Mouse (Mus musculus) CH12.LX (cell line): ENCODE data around the gene Kank4. TPM values are rescaled to one million over a fixed set of nuclear protein-coding genes. Genes with fewer than 3 reads are reported as not detected.

ENCODE experiments used
- DNase-seq: peaks from one replicate; pipeline ENCODE4 v3.0.0-alpha.2; 2013; ENCODE audit errors: extremely low read depth
- H3K27ac ChIP-seq: 2 replicates; pipeline ENCODE4 v1.5.1; 2012; ENCODE audit warnings: low read depth, mild to moderate bottlenecking, control low read depth, moderate library complexity; ENCODE audit not compliant: insufficient read depth
- H3K27me3 ChIP-seq: replicated peaks from 2 replicates; pipeline ENCODE3; 2012; ENCODE audit warnings: inconsistent platforms
- H3K36me3 ChIP-seq, 2 experiments: replicated peaks in 1 of 2; 2 replicates each; pipeline versions ENCODE3 to v1.6.1; 2012; ENCODE audit warnings: inconsistent platforms in 1 of 2, low read length in 1 of 2, mild to moderate bottlenecking in 1 of 2, mixed read lengths in 1 of 2, moderate library complexity in 1 of 2; ENCODE audit not compliant: control insufficient read depth in 1 of 2, insufficient read depth in 1 of 2
- H3K4me1 ChIP-seq, 2 experiments: 2 replicates each; pipeline ENCODE4 v1.6.1; 2012; ENCODE audit warnings: inconsistent platforms in 1 of 2, moderate library complexity in 1 of 2; ENCODE audit not compliant: insufficient read depth in 2 of 2, control insufficient read depth in 1 of 2
- H3K4me2 ChIP-seq: 2 replicates; pipeline ENCODE4 v1.6.1; 2012; ENCODE audit warnings: low read depth, mild to moderate bottlenecking, control low read depth; ENCODE audit not compliant: poor library complexity, insufficient read depth, severe bottlenecking
- H3K4me3 ChIP-seq, 3 experiments: fragments of 150-350 bp in 1 of 3; sonication (generic) in 1 of 3; replicated peaks in 1 of 3; 2 replicates each; pipeline versions ENCODE3 to v1.5.1; 2011 to 2012; ENCODE audit warnings: low read depth in 2 of 3, low read length in 2 of 3, mild to moderate bottlenecking in 2 of 3, moderate library complexity in 2 of 3, control low read depth in 1 of 3, improper control_type of control experiment in 1 of 3, inconsistent platforms in 1 of 3, mixed read lengths in 1 of 3; ENCODE audit not compliant: poor library complexity in 1 of 3
- H3K79me2 ChIP-seq: replicated peaks from 2 replicates; pipeline ENCODE4 v1.6.1; 2012; ENCODE audit warnings: mild to moderate bottlenecking, moderate library complexity; ENCODE audit not compliant: control insufficient read depth, poor library complexity, insufficient read depth, severe bottlenecking; ENCODE audit errors: extremely low read depth
- H3K9ac ChIP-seq: 2 replicates; pipeline ENCODE4 v1.6.1; 2012; ENCODE audit warnings: low read depth, mild to moderate bottlenecking, control low read depth, moderate library complexity; ENCODE audit not compliant: insufficient read depth
- H3K9me3 ChIP-seq: replicated peaks from 2 replicates; pipeline ENCODE3; 2012; ENCODE audit warnings: low read length, inconsistent platforms, mixed read lengths
- BHLHE40 ChIP-seq: IDR thresholded peaks from 2 replicates; pipeline ENCODE4 v1.6.1; 2011; ENCODE audit warnings: mild to moderate bottlenecking, low read depth, low read length, improper control_type of control experiment
- CHD1 ChIP-seq: IDR thresholded peaks from 2 replicates; pipeline ENCODE4 v1.6.1; 2012; ENCODE audit warnings: low read depth, low read length, improper control_type of control experiment, inconsistent platforms
- CTCF ChIP-seq, 2 experiments: IDR thresholded peaks in 1 of 2; conservative IDR thresholded peaks in 1 of 2; 2 replicates each; pipeline ENCODE4 v1.5.1; 2011 to 2012; ENCODE audit warnings: low read depth in 2 of 2, low read length in 2 of 2, improper control_type of control experiment in 1 of 2, inconsistent platforms in 1 of 2, mild to moderate bottlenecking in 1 of 2, moderate library complexity in 1 of 2
- E2F4 ChIP-seq: IDR thresholded peaks from 2 replicates; pipeline ENCODE4 v1.6.1; 2011; ENCODE audit warnings: low read depth, low read length, improper control_type of control experiment; ENCODE audit not compliant: insufficient replicate concordance
- ELF1 ChIP-seq: IDR thresholded peaks from 2 replicates; pipeline ENCODE4 v1.6.1; 2014; ENCODE audit warnings: low read depth, mild to moderate bottlenecking, inconsistent platforms, low read length, improper control_type of control experiment
- EP300 ChIP-seq: IDR thresholded peaks from 2 replicates; pipeline ENCODE4 v1.6.1; 2011; ENCODE audit warnings: low read length, improper control_type of control experiment
- ETS1 ChIP-seq: conservative IDR thresholded peaks from 2 replicates; pipeline ENCODE4 v1.6.1; 2012; ENCODE audit warnings: low read depth, mild to moderate bottlenecking, inconsistent platforms, low read length, improper control_type of control experiment, moderate library complexity
- HCFC1 ChIP-seq: IDR thresholded peaks from 2 replicates; pipeline ENCODE4 v1.6.1; 2012; ENCODE audit warnings: low read depth, mild to moderate bottlenecking, inconsistent platforms, low read length, improper control_type of control experiment
- JUN ChIP-seq: IDR thresholded peaks from 2 replicates; pipeline ENCODE4 v1.6.1; 2011; ENCODE audit warnings: low read depth, mild to moderate bottlenecking, low read length, improper control_type of control experiment, moderate library complexity; ENCODE audit not compliant: insufficient read depth
- JUND ChIP-seq: conservative IDR thresholded peaks from 2 replicates; pipeline ENCODE4 v1.6.1; 2011; ENCODE audit warnings: low read depth, low read length, improper control_type of control experiment
- KAT2A ChIP-seq: IDR thresholded peaks from 2 replicates; pipeline ENCODE4 v1.6.1; 2012; ENCODE audit warnings: low read length, improper control_type of control experiment, inconsistent platforms; ENCODE audit not compliant: insufficient replicate concordance
- MAZ ChIP-seq: IDR thresholded peaks from 2 replicates; pipeline ENCODE4 v1.6.1; 2012; ENCODE audit warnings: low read depth, mild to moderate bottlenecking, inconsistent platforms, low read length, improper control_type of control experiment, moderate library complexity
- MEF2A ChIP-seq: IDR thresholded peaks from 2 replicates; pipeline ENCODE4 v1.6.1; 2014; ENCODE audit warnings: low read depth, mild to moderate bottlenecking, inconsistent platforms, low read length, improper control_type of control experiment, borderline replicate concordance
- NELFE ChIP-seq: IDR thresholded peaks from 2 replicates; pipeline ENCODE4 v1.6.1; 2011; ENCODE audit warnings: low read depth, low read length, improper control_type of control experiment
- PAX5 ChIP-seq: IDR thresholded peaks from 2 replicates; pipeline ENCODE4 v1.6.1; 2012; ENCODE audit warnings: low read length, inconsistent platforms, mixed read lengths
- POLR2AphosphoS2 ChIP-seq: IDR thresholded peaks from 2 replicates; pipeline ENCODE4 v1.6.1; 2011; ENCODE audit warnings: low read depth, low read length, improper control_type of control experiment
- RAD21 ChIP-seq: IDR thresholded peaks from 2 replicates; pipeline ENCODE4 v1.6.1; 2011; ENCODE audit warnings: low read depth, mild to moderate bottlenecking, low read length, improper control_type of control experiment, moderate library complexity
- SIN3A ChIP-seq: IDR thresholded peaks from 2 replicates; pipeline ENCODE4 v1.6.1; 2012; ENCODE audit warnings: low read length, improper control_type of control experiment, inconsistent platforms
- SMC3 ChIP-seq: IDR thresholded peaks from 2 replicates; pipeline ENCODE4 v1.6.1; 2011; ENCODE audit warnings: low read depth, low read length, improper control_type of control experiment
- UBTF ChIP-seq: IDR thresholded peaks from 2 replicates; pipeline ENCODE4 v1.6.1; 2012; ENCODE audit warnings: low read depth, mild to moderate bottlenecking, inconsistent platforms, low read length, improper control_type of control experiment, moderate library complexity
- USF2 ChIP-seq: conservative IDR thresholded peaks from 2 replicates; pipeline ENCODE4 v1.6.1; 2011; ENCODE audit warnings: low read depth, low read length, improper control_type of control experiment
- ZC3H11A ChIP-seq: IDR thresholded peaks from 2 replicates; pipeline ENCODE4 v1.6.1; 2012; ENCODE audit warnings: low read depth, mild to moderate bottlenecking, inconsistent platforms, low read length, improper control_type of control experiment
- ZKSCAN1 ChIP-seq: IDR thresholded peaks from 2 replicates; pipeline ENCODE4 v1.6.1; 2012; ENCODE audit warnings: low read depth, inconsistent platforms, low read length, improper control_type of control experiment, borderline replicate concordance
- ZMIZ1 ChIP-seq: IDR thresholded peaks from 2 replicates; pipeline ENCODE4 v1.6.1; 2012; ENCODE audit warnings: low read depth, mild to moderate bottlenecking, inconsistent platforms, low read length, improper control_type of control experiment
- ZNF384 ChIP-seq: IDR thresholded peaks from 2 replicates; pipeline ENCODE4 v1.6.1; 2012; ENCODE audit warnings: low read depth, low read length, improper control_type of control experiment, inconsistent platforms
- dilution Hi-C: fragments of 300-500 bp; cut with MboI; formaldehyde crosslinking; loops from 2 replicates; pipeline ENCODE4 v1.14.3; 2020; ENCODE audit warnings: low sequenced_read_pairs; ENCODE audit not compliant: extremely low pct_unique_long_range_greater_than_20kb, extremely low pct_ligation_motif_present
- in situ Hi-C: fragments of 300-500 bp; cut with MboI; formaldehyde crosslinking; loops from 3 replicates; pipeline ENCODE4 v1.14.3; 2019; ENCODE audit warnings: low sequenced_read_pairs, low pct_ligation_motif_present, low pct_unique_long_range_greater_than_20kb, mixed read lengths
- polyA plus RNA-seq: library from polyadenylated mRNA; unstranded; fragments of >175 nt; gene quantifications from 2 replicates; pipeline ENCODE4 v1.2.1, GENCODE M21; 2012; ENCODE audit warnings: low read depth; ENCODE audit not compliant: insufficient read length
- total RNA-seq, 2 experiments: library from RNA; depleted of rRNA; stranded (reverse); fragments of 300-350 nt in 1 of 2; fragments of >200 nt in 1 of 2; gene quantifications; 2 replicates each; pipeline ENCODE4 v1.2.3; 2012 to 2014

Kank4 gene
- total and polyA plus RNA-seq, 3 experiments: not detected

GRCm38 (mm10) chr4:98837715-98838505, 20.6 kb upstream of the Kank4 start:
- no peak overlapping the region for H3K4me2 ChIP-seq
- peaks cover 74% of the 10 kb centered on the region for H3K9me3 ChIP-seq
- in situ Hi-C loops: no loop called here
- no peaks in the 10 kb centered on the region for H3K27me3 ChIP-seq
- H3K79me2 ChIP-seq: no peaks in the 10 kb centered on the region
- H3K4me1 ChIP-seq: no peaks in the 10 kb centered on the region
- H3K27ac ChIP-seq: no peak overlapping the region
- no peak overlapping the region for H3K9ac ChIP-seq
- no peak for DNase-seq
- TF ChIP-seq MEF2A: no peak
- no peak for TF ChIP-seq PAX5
- TF ChIP-seq CHD1: no peak
- no peak for TF ChIP-seq USF2
- no peak for TF ChIP-seq ELF1
- no peak for TF ChIP-seq JUND
- no peak for TF ChIP-seq ZKSCAN1
- no peak for TF ChIP-seq JUN
- no peak for TF ChIP-seq UBTF
- TF ChIP-seq POLR2AphosphoS2: no peak
- TF ChIP-seq E2F4: no peak
- no peak for TF ChIP-seq RAD21
- no peak for TF ChIP-seq NELFE
- no peak for TF ChIP-seq BHLHE40
- no peak for TF ChIP-seq CTCF (conservative IDR thresholded peaks at IDR 0.05 in 1 of 2, IDR thresholded peaks at IDR 0.05 in 1 of 2; ENCODE audit: low read depth in 2 of 2, low read length in 2 of 2)
- no peak for TF ChIP-seq ZMIZ1
- TF ChIP-seq ZNF384: no peak
- dilution Hi-C loops: no loop called here
- no peak overlapping the region for H3K4me3 ChIP-seq
- H3K36me3 ChIP-seq: no peaks in the 10 kb centered on the region

DNA sequence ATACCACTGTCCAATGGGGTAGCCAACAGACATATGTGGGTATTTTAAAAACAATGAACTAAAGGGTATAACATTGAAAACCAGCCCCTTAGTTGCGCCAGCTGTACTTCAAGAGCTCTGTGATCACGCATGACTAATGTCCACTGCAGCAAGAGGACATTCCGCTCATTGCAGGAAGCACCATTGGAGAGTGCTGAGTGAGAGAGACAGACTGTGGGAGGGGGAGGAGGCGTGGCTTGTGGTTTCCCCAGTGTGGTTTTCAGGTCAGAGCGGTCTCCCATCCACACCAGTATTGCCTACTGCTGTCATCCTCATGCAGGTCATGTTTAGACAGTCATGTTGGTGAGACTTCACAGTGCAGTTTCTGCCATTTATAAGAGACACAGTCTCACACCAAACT, 19.2 kb upstream of the Kank4 start:
- no peaks in the 10 kb centered on the region for H3K27me3 ChIP-seq
- TF ChIP-seq ZC3H11A: no peak
- TF ChIP-seq PAX5: no peak
- TF ChIP-seq ETS1: no peak
- TF ChIP-seq SMC3: no peak
- no peak for TF ChIP-seq EP300
- no peak for TF ChIP-seq JUND
- no peak for TF ChIP-seq POLR2AphosphoS2
- TF ChIP-seq ZMIZ1: no peak
- no peak for TF ChIP-seq HCFC1
- no peak for TF ChIP-seq CHD1
- no peak for TF ChIP-seq KAT2A
- TF ChIP-seq ZKSCAN1: no peak
- no peak for TF ChIP-seq MAZ
- no peak for TF ChIP-seq BHLHE40
- TF ChIP-seq UBTF: no peak
- TF ChIP-seq SIN3A: no peak
- no peak for TF ChIP-seq RAD21
- no peak overlapping the region for H3K27ac ChIP-seq
- dilution Hi-C loops (no loop called here), in situ Hi-C loops (no loop called here)
- peaks cover 75% of the 10 kb centered on the region for H3K9me3 ChIP-seq
- no peaks in the 10 kb centered on the region for H3K36me3 ChIP-seq
- no peak overlapping the region for H3K9ac ChIP-seq
- no peaks in the 10 kb centered on the region for H3K4me1 ChIP-seq
- no peaks in the 10 kb centered on the region for H3K79me2 ChIP-seq
- no peak overlapping the region for H3K4me2 ChIP-seq
- DNase-seq: no peak
- H3K4me3 ChIP-seq: no peak overlapping the region
